Mouse (Mus musculus) myocyte (in vitro differentiated cells): ENCODE data around the gene Otud3. TPM values are rescaled to one million over a fixed set of nuclear protein-coding genes. Genes with fewer than 3 reads are reported as not detected.
"Not testable (repeated sequence)": the region's sequence is repeated elsewhere in the genome, so short reads cannot be mapped to it uniquely, and the experiment has no call there.

Experiments
- H3K27me3 ChIP-seq: one replicate; pipeline ENCODE4 v1.6.1; 2011; ENCODE audit not compliant: control insufficient read depth, insufficient read depth, insufficient read length
- H3K36me3 ChIP-seq: one replicate; pipeline ENCODE4 v1.6.1; 2011; ENCODE audit not compliant: control insufficient read depth, insufficient read depth
- H3K4me2 ChIP-seq: one replicate; pipeline ENCODE4 v1.6.1; 2011; ENCODE audit warnings: low read depth, control low read depth
- H3K4me3 ChIP-seq: one replicate; pipeline ENCODE4 v1.5.1; 2011; ENCODE audit warnings: mild to moderate bottlenecking, control low read depth, moderate library complexity
- H3K79me2 ChIP-seq: one replicate; pipeline ENCODE4 v1.6.1; 2011; ENCODE audit not compliant: control insufficient read depth, insufficient read depth
- H3ac ChIP-seq: one replicate; pipeline ENCODE4 v1.6.1; 2011; ENCODE audit not compliant: control insufficient read depth, insufficient read length
- CEBPB ChIP-seq: IDR thresholded peaks from 2 replicates; pipeline ENCODE4 v1.6.1; 2011; ENCODE audit warnings: mild to moderate bottlenecking, moderate library complexity; ENCODE audit not compliant: poor library complexity, insufficient read depth, severe bottlenecking
- E2F4 ChIP-seq: IDR thresholded peaks from one replicate; pipeline ENCODE4 v1.6.1; 2011; ENCODE audit warnings: mild to moderate bottlenecking, control low read depth, moderate library complexity; ENCODE audit not compliant: insufficient read depth
- MAX ChIP-seq: IDR thresholded peaks from one replicate; pipeline ENCODE4 v1.6.1; 2011; ENCODE audit warnings: low read depth, mild to moderate bottlenecking, control low read depth
- MYOD1 ChIP-seq, 3 experiments: IDR thresholded peaks; one replicate each; pipeline ENCODE4 v1.6.1; 2011; ENCODE audit warnings: control low read depth in 2 of 3, low read depth in 2 of 3, mild to moderate bottlenecking in 2 of 3, moderate library complexity in 1 of 3; ENCODE audit not compliant: insufficient read length in 2 of 3, control insufficient read depth in 1 of 3
- MYOG ChIP-seq, 3 experiments: IDR thresholded peaks; one replicate each; pipeline ENCODE4 v1.6.1; 2011; ENCODE audit warnings: control low read depth in 2 of 3, low read depth in 2 of 3, mild to moderate bottlenecking in 2 of 3; ENCODE audit not compliant: insufficient read length in 2 of 3, control insufficient read depth in 1 of 3, insufficient read depth in 1 of 3
- POLR2A ChIP-seq: IDR thresholded peaks from one replicate; pipeline ENCODE4 v1.6.1; 2011; ENCODE audit warnings: low read depth, mild to moderate bottlenecking, control low read depth, moderate library complexity; ENCODE audit not compliant: insufficient read length
- POLR2AphosphoS2 ChIP-seq: IDR thresholded peaks from one replicate; pipeline ENCODE4 v1.6.1; 2011; ENCODE audit warnings: low read depth, control low read depth; ENCODE audit not compliant: insufficient read length
- REST ChIP-seq: IDR thresholded peaks from one replicate; pipeline ENCODE4 v1.6.1; 2011; ENCODE audit warnings: mild to moderate bottlenecking, control low read depth, moderate library complexity; ENCODE audit not compliant: insufficient read depth, insufficient read length
- SRF ChIP-seq: IDR thresholded peaks from one replicate; pipeline ENCODE4 v1.6.1; 2011; ENCODE audit warnings: low read depth; ENCODE audit not compliant: control insufficient read depth, insufficient read length
- TCF12 ChIP-seq: IDR thresholded peaks from one replicate; pipeline ENCODE4 v1.6.1; 2011; ENCODE audit warnings: mild to moderate bottlenecking, control low read depth; ENCODE audit not compliant: poor library complexity, insufficient read depth, severe bottlenecking
- TCF3 ChIP-seq: IDR thresholded peaks from one replicate; pipeline ENCODE4 v1.6.1; 2011; ENCODE audit warnings: low read depth, control low read depth; ENCODE audit not compliant: insufficient read length
- USF1 ChIP-seq: IDR thresholded peaks from one replicate; pipeline ENCODE4 v1.6.1; 2011; ENCODE audit warnings: low read depth, mild to moderate bottlenecking, control low read depth, moderate library complexity
- polyA plus RNA-seq: library from polyadenylated mRNA; unstranded; fragments of >200 nt; fragmentation: generic; extraction: Trizol; gene quantifications from one replicate; pipeline ENCODE4 v1.2.1, GENCODE M21; 2012; ENCODE audit warnings: missing spikeins

Gene Otud3
- polyA plus RNA-seq, 1 experiment: 12.5 TPM

GRCm38 (mm10) chr4:138877731-138878130 lies 36.0 kb downstream of the Otud3 start, which contains the start of gene Pla2g2e:
Gene Pla2g2e, plus strand, starts transcription at chr4:138877942.
- peak within 1 kb of the TSS; percentile 2 for H3K4me3 ChIP-seq
- TF ChIP-seq TCF12 (peak; percentile 65), SRF (no peak), TCF3 (no peak), MYOG (IDR thresholded peaks at IDR 0.05; ENCODE audit: control insufficient read depth in 1 of 3, insufficient read depth in 1 of 3, insufficient read length in 2 of 3, low read depth in 2 of 3) (peak in 2 of 3 experiments; percentile 56 to 64), USF1 (peak; percentile 95), MYOD1 (IDR thresholded peaks at IDR 0.05; ENCODE audit: control insufficient read depth in 1 of 3, insufficient read length in 2 of 3, low read depth in 2 of 3) (peak; percentile 30 to 67 (median 61)), E2F4 (no peak), MAX (peak; percentile 81), POLR2A (no peak), CEBPB (no peak), POLR2AphosphoS2 (no peak), REST (no peak)

GRCm38 (mm10) chr4:138875986-138876385 lies 37.8 kb downstream of the Otud3 start:
- Histone ChIP-seq H3K27me3 (no peaks in the 10 kb centered on the region), H3K4me3 (no peak overlapping the region), H3K4me2 (no peak overlapping the region), H3K79me2 (no peaks in the 10 kb centered on the region), H3ac (no peak overlapping the region), H3K36me3 (no peaks in the 10 kb centered on the region)
- TF ChIP-seq SRF (no peak), REST (no peak), MAX (no peak), TCF3 (no peak), POLR2A (no peak), TCF12 (no peak)

More at GRCm38 (mm10) chr4:138877731-138878130, 36.0 kb downstream of the Otud3 start, which contains the start of gene Pla2g2e:
- H3ac ChIP-seq: no peak within 1 kb of the TSS
- H3K36me3 ChIP-seq: no peaks in the 10 kb centered on the region
- no peaks in the 10 kb centered on the region for H3K27me3 ChIP-seq
- peak within 1 kb of the TSS; percentile 73 for H3K4me2 ChIP-seq
- H3K79me2 ChIP-seq: no peaks in the 10 kb centered on the region

DNA sequence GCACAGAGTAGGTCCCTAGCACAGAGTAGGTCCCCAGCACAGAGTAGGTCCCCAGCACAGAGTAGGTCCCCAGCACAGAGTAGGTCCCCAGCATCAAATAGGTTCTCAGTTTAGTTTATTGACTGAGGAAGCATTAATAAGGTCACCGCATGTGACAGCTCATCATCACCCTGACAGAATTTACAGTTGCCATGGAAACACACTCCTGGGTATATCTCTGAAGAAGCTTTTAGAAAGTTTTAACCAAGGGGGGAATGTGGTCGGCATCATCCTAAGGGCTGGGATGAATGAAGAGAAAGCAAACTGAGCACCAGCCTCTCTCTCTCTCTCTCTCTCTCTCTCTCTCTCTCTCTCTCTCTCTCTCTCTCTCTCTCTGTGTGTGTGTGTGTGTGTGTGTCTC lies 38.5 kb downstream of the Otud3 start:
- H3K36me3 ChIP-seq, H3K27me3 ChIP-seq, H3K4me3 ChIP-seq: not testable (repeated sequence)

DNA sequence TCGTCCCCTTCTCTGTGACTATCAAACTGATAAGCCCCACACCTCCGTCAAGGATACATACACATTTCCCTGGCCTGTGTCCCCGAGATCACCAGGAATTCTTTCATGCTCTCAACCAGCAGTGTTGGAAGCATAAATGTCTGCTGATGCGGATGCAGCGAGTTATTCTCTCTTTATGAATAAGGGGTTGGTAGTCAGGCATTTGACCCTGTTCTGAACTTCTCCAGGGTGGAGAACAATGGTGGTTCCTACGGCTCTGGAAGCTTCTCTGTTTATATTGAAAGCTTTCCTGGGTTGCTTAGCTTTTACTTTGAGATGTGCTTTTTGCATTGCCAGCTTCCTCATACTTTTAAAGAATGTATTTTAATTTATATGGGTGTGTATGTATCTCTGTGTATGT lies 39.9 kb downstream of the Otud3 start, which contains the start of gene Gm13030:
Gene Gm13030 (minus strand): TSS at position 101 of the 400 bp plus-strand sequence.
- Histone ChIP-seq H3ac (no peak within 1 kb of the TSS), H3K4me3 (no peak within 1 kb of the TSS), H3K36me3 (no peaks in the 10 kb centered on the region), H3K4me2 (no peak within 1 kb of the TSS), H3K27me3 (no peaks in the 10 kb centered on the region), H3K79me2 (no peaks in the 10 kb centered on the region)
- TF ChIP-seq USF1 (no peak), TCF3 (no peak), SRF (no peak), POLR2A (no peak), TCF12 (no peak), REST (no peak), E2F4 (no peak), MYOD1 (IDR thresholded peaks at IDR 0.05; ENCODE audit: control insufficient read depth in 1 of 3, insufficient read length in 2 of 3, low read depth in 2 of 3) (no peak), CEBPB (no peak), POLR2AphosphoS2 (no peak), MAX (no peak), MYOG (IDR thresholded peaks at IDR 0.05; ENCODE audit: control insufficient read depth in 1 of 3, insufficient read depth in 1 of 3, insufficient read length in 2 of 3, low read depth in 2 of 3) (no peak)

More for the DNA sequence above, 38.5 kb downstream of the Otud3 start:
- H3K4me2 ChIP-seq, H3ac ChIP-seq, H3K79me2 ChIP-seq: not testable (repeated sequence)

DNA sequence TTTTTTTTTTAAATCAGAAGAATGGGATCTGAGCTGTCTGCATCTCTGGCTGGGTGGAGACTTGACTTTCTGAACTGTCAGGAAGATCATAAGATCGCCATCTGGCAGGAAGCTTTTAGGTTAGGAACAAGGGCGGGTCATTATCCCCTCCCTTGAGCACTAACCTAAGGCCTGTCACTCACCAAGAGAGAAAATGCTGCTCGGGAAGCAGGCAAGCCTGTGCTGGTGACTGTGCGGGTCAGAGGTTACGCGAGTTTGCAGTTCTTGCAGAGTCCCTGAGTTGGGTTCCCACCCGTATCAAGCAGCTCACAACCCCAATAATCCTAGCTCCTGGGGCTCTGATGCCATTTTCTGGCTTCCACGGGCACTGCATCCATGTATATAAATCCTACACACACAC lies 45.1 kb downstream of the Otud3 start:
- Histone ChIP-seq H3K79me2 (no peaks in the 10 kb centered on the region), H3ac (no peak overlapping the region), H3K4me2 (no peak overlapping the region), H3K36me3 (no peaks in the 10 kb centered on the region), H3K27me3 (no peaks in the 10 kb centered on the region), H3K4me3 (no peak overlapping the region)
- TF ChIP-seq E2F4 (no peak), MAX (no peak), TCF12 (no peak), MYOD1 (IDR thresholded peaks at IDR 0.05; ENCODE audit: control insufficient read depth in 1 of 3, insufficient read length in 2 of 3, low read depth in 2 of 3) (no peak), POLR2A (no peak), USF1 (no peak), REST (no peak)
